Mouse (Mus musculus) neural tube, embryonic 12.5 days (tissue): Measurements from ENCODE around the gene Mtfr1l. TPM values are rescaled to one million over a fixed set of nuclear protein-coding genes. Genes with fewer than 3 reads are reported as not detected.

Experiments used
- ATAC-seq: fragments of 200-750 bp; cut with Nextera tagmentation; 2 replicates; pipeline ENCODE4 v1.8.0; 2017; ENCODE audit warnings: low read depth, mild to moderate bottlenecking, moderate TSS enrichment, moderate library complexity; ENCODE audit not compliant: low FRiP score
- H3K27ac ChIP-seq: fragments of 300-500 bp; sonication (generic); 2 replicates; pipeline ENCODE4 v1.5.1; 2016
- H3K27me3 ChIP-seq: fragments of 300-500 bp; sonication (generic); replicated peaks from 2 replicates; pipeline ENCODE4 v1.6.1; 2016; ENCODE audit warnings: mild to moderate bottlenecking
- H3K36me3 ChIP-seq: fragments of 300-500 bp; sonication (generic); 2 replicates; pipeline ENCODE4 v1.6.1; 2016; ENCODE audit warnings: mild to moderate bottlenecking
- H3K4me1 ChIP-seq: fragments of 300-500 bp; sonication (generic); 2 replicates; pipeline ENCODE4 v1.6.1; 2016
- H3K4me2 ChIP-seq: fragments of 300-500 bp; sonication (generic); replicated peaks from 2 replicates; pipeline ENCODE4 v1.6.1; 2016; ENCODE audit warnings: mild to moderate bottlenecking
- H3K4me3 ChIP-seq: fragments of 300-500 bp; sonication (generic); 2 replicates; pipeline ENCODE4 v1.5.1; 2016
- H3K9ac ChIP-seq: fragments of 300-500 bp; sonication (generic); 2 replicates; pipeline ENCODE4 v1.6.1; 2016; ENCODE audit warnings: mild to moderate bottlenecking
- H3K9me3 ChIP-seq: fragments of 300-500 bp; sonication (generic); 2 replicates; pipeline ENCODE4 v1.6.1; 2016; ENCODE audit warnings: mild to moderate bottlenecking
- WGBS: fragments of 180-500 bp; shearing (Covaris S2); methylation state at CpG from one replicate; pipeline ENCODE4 v1.1.7; 2016; 5-methylcytosine and 5-hydroxymethylcytosine counted together
- polyA plus RNA-seq: library from polyadenylated mRNA; unstranded; fragments of >200 nt; fragmentation: Nextera tagmentation; extraction: Ambion mirVana; gene quantifications from 2 replicates; pipeline ENCODE4 v1.2.1, GENCODE M21; 2016

Gene Mtfr1l
- polyA plus RNA-seq = 135 and 138 TPM in 2 replicates

DNA sequence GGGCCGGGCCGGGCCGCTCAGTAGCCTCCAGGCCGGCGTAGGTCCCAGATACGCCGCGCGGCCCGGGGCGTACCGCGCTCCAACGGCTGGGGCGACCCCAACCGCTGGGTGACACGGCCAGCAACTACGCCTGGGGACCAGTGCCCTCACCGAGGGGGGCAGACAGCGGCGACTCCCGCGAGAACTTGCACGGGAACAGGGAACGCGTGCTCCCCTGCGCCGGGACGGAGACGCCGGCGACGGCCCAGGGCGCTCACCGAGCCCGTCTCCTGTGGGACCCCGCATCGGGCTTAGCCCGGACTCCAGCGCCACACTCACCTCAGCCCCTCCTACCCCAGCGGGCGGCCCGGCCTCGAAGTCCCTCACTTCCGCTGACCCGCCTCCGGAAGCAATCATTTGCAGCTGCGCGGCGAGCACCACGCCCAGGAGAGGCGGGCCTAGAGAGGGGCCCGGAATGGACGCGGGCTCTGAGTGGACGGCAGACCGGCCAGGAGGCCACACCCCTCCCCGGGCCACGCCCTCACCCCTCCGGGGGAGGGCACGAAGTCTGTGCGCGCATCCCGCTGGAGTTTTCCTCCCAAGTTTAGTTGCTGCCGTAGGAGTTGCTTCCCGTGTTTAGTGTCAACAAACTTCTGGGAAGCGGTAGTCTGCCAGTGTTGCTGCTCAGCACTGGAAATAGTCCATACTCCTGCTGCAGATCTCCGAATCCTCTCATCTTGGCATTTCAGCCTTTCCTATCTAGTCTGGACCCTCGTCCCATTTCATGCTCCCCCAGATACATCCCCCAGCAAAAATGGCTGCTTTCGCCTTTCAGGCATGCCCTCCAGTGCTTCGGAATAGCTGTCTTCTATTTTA is at the start of gene Mtfr1l:
Mtfr1l (minus strand) TSS at position 456 of the 855 bp plus-strand sequence.
- Histone ChIP-seq H3K9me3 (no peaks in the 10 kb centered on the region), H3K36me3 (peaks cover 31% of the 10 kb centered on the region), H3K27me3 (no peaks in the 10 kb centered on the region), H3K4me2 (peak within 1 kb of the TSS; percentile 94), H3K9ac (peak within 1 kb of the TSS; percentile 84), H3K4me3 (peak within 1 kb of the TSS; percentile 90), H3K27ac (peak within 1 kb of the TSS; percentile 65), H3K4me1 (peaks cover 20% of the 10 kb centered on the region)
- ATAC-seq = peak; percentile 97
- WGBS = under 1% methylated on average over 71 of the region's 71 CpGs

DNA sequence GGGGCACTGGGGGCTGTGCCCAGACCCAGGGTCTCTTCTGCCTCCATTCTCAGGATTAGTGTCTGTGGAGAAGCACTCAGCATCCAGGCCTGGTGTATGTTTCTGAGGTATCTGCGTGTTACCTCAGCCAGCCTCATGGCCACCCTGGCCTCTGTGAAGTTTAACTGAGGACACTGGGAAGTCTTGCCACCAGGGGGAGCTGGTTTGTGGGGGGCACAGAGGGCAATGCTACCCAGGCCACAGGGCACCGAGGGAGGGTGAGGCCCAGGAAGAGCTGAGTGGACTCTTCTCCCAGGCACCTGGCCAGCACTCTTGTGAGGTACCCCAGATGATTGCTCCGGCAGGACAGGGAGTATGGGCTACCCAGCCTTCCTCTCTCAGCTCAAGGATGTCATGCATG is 48.3 kb upstream of the Mtfr1l start:
- no peaks in the 10 kb centered on the region for H3K9me3 ChIP-seq
- ATAC-seq = no peak
- WGBS = 85% methylated on average over 3 of the region's 3 CpGs

DNA sequence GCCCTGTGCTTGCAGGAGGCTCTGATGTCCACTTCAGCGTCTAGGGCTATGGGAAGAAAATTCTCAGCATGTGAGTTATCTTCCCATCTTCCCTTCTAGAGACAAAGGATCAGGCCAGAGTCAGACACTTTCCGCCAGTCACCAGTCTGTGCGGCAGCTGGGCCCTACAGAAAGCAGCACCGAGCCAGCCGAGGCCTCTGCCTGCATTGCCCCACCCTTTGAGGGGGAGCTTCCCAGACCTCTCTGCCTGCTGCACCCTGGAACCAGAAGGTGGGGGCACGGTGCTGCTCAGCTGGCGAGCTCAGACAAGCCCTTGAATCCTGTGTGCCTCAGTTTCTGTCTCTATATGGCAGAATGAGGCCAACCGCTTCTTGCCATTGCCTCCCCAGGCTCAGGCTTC is 46.2 kb upstream of the Mtfr1l start:
- 62% methylated on average over 8 of the region's 8 CpGs for WGBS
- H3K9me3 ChIP-seq = no peaks in the 10 kb centered on the region
- H3K27me3 ChIP-seq = 0 out of 2 replicates have a peak, but pooled peaks cover 2% of the 10 kb centered on the region
- no peak overlapping the region for H3K4me3 ChIP-seq
- 0 out of 2 replicates have a peak overlapping the region, but pooled peaks have one; percentile 21 for H3K9ac ChIP-seq
- no peak overlapping the region for H3K4me2 ChIP-seq
- peak; percentile 59; the same call in 1 of the 2 replicates for ATAC-seq
- H3K27ac ChIP-seq = no peak overlapping the region
- peaks cover 33% of the 10 kb centered on the region for H3K4me1 ChIP-seq
- no peaks in the 10 kb centered on the region for H3K36me3 ChIP-seq

More for the DNA sequence above, 48.3 kb upstream of the Mtfr1l start:
- no peaks in the 10 kb centered on the region for H3K36me3 ChIP-seq
- no peaks in the 10 kb centered on the region for H3K27me3 ChIP-seq
- no peak overlapping the region for H3K9ac ChIP-seq
- no peak overlapping the region for H3K27ac ChIP-seq
- H3K4me2 ChIP-seq = no peak overlapping the region
- H3K4me3 ChIP-seq = no peak overlapping the region
- peaks cover 35% of the 10 kb centered on the region for H3K4me1 ChIP-seq

DNA sequence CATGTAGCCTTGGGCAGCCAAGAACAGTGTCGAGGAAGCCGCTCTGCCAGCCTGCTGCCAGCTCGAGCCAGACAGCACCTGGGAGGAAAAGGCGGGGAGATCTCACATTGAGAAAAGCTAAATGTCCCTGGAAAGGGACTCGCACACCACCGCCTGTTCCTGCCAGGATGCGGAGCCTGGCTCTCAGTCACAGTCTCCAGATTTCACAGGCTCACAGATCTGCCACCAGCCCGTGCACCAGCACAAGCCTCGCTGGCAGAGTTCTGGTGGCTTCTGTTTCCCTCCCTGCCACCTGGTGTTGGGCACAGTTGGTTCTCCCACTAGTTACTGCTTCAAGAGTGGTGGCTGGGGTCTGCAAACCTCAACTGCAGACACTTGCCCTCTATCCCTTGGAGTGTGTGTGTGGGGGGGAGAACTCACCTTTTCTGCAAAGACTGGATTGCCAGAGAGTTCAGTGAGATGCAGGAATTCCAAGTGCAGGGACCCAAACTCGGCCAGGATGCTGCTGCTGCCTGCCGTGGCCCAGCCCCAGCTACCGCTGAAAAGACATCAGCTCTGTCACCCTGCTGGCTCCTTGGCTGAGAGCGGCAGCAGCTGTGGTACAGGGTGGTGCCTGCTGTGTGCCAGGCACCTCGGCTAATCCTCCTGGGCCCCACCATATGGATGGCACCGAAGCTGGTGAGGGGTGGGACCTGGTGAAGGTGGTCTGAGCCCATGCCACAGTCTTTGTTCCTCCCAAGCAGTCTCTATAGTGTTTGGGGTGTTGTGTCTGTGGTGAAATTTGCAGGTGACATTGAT is 45.4 kb upstream of the Mtfr1l start:
- ATAC-seq = 0 out of 2 replicates have a peak, but pooled peaks have one; percentile 54
- H3K27ac ChIP-seq = no peak overlapping the region

DNA sequence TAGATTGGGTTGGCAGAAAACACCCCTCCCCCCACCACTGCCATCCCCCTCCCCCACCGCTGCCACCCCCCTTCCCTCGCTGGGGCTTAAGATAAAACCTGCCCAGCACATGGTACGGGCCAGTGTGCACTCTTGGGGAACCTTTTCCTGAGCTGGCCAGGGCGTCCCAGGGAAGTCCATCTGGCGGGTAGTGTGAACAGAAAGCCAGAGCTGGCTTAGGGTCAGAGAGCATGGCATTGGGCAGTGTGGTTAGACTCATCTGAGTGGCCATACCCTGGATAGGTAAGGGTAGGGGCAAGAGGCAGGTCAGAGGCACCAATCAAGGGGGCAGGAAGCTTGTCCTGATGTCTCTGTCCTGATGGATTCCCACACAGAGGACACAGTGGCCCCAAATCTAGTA is 44.4 kb upstream of the Mtfr1l start:
- WGBS = 29% methylated on average over 5 of the region's 5 CpGs
- no peak overlapping the region for H3K4me3 ChIP-seq
- no peaks in the 10 kb centered on the region for H3K9me3 ChIP-seq
- 0 out of 2 replicates have a peak, but pooled peaks cover 2% of the 10 kb centered on the region for H3K27me3 ChIP-seq
- H3K36me3 ChIP-seq = no peaks in the 10 kb centered on the region
- ATAC-seq = no peak
- no peak overlapping the region for H3K9ac ChIP-seq
- no peak overlapping the region for H3K27ac ChIP-seq
- H3K4me1 ChIP-seq = peaks cover 43% of the 10 kb centered on the region
- H3K4me2 ChIP-seq = peak overlapping the region; percentile 38

More for the DNA sequence above, 45.4 kb upstream of the Mtfr1l start:
- WGBS = 75% methylated on average over 15 of the region's 15 CpGs
- Histone ChIP-seq H3K9ac (0 out of 2 replicates have a peak overlapping the region, but pooled peaks have one; percentile 21), H3K4me2 (no peak overlapping the region), H3K36me3 (no peaks in the 10 kb centered on the region), H3K9me3 (no peaks in the 10 kb centered on the region), H3K4me3 (no peak overlapping the region), H3K4me1 (peaks cover 38% of the 10 kb centered on the region), H3K27me3 (0 out of 2 replicates have a peak, but pooled peaks cover 2% of the 10 kb centered on the region)

DNA sequence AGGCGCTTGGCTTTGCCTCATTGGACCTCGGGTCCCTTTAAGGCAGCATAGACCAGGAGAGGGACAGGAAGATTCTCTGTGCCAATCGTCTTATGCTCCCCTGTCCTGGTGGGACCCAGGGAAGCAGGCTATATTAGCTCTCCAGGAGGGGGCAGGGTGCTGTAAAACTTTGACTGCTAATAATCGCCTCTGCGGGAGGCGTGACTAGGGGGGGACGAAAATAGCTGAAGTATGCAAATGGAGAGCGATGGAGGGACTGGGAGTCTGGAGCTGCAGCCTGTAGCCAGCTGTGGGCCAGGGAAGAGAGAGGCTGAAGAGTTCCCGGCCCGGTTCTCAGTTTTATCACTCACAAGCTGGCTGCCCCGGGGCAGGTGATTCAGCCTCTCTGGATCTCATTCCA is 44.0 kb upstream of the Mtfr1l start:
- ATAC-seq = no peak
- Histone ChIP-seq H3K4me1 (peaks cover 43% of the 10 kb centered on the region), H3K9me3 (no peaks in the 10 kb centered on the region), H3K4me3 (no peak overlapping the region), H3K9ac (no peak overlapping the region), H3K4me2 (peak overlapping the region; percentile 38), H3K27me3 (0 out of 2 replicates have a peak, but pooled peaks cover 2% of the 10 kb centered on the region), H3K36me3 (no peaks in the 10 kb centered on the region), H3K27ac (no peak overlapping the region)
- WGBS = 6% methylated on average over 11 of the region's 11 CpGs

DNA sequence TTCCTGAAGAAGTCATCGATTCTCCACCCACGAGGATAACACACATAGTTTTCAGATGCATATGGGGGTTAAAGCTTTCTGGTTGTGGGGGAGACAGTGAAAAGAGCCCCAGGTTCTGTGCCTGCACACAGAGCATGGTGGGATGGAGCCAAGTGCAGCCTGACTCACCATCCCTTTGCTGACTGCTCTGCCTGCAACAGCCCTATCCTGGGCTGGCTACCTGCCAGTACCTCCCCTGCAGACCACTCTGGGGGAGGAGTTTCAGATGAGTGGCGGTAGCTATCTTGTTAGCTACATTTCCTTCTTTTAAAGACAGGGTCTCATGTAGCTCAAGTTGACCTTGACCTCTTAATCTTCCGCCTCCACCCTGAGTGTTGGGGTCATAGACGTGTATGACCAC is 43.2 kb upstream of the Mtfr1l start:
- no peak for ATAC-seq
- Histone ChIP-seq H3K36me3 (no peaks in the 10 kb centered on the region), H3K4me2 (no peak overlapping the region), H3K27ac (no peak overlapping the region), H3K4me3 (no peak overlapping the region), H3K9me3 (no peaks in the 10 kb centered on the region), H3K9ac (no peak overlapping the region), H3K27me3 (0 out of 2 replicates have a peak, but pooled peaks cover 2% of the 10 kb centered on the region), H3K4me1 (peaks cover 43% of the 10 kb centered on the region)
- WGBS = 75% methylated on average over 5 of the region's 5 CpGs

DNA sequence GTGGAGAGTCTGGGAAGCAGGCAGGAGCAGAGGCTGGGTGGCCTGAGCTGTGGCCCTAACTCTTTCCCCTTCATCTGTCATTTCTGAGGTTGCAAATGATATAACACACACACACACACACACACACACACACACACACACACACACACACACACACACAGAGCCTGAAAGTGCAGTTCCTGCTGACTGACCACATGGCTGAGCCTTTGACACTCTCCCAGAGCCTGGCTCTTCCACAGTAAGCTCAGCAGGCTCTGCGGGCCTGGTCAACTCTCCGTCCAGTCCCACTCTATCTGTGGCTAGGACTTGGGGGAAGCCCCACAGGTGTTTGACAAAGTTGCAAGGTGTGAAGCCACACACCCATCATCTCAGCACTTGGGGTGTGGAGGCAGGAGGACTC is 42.1 kb upstream of the Mtfr1l start:
- H3K4me1 ChIP-seq = peaks cover 47% of the 10 kb centered on the region
- H3K4me3 ChIP-seq = no peak overlapping the region
- H3K27ac ChIP-seq = no peak overlapping the region
- H3K4me2 ChIP-seq = no peak overlapping the region
- 88% methylated on average over 2 of the region's 2 CpGs for WGBS
- no peak for ATAC-seq
- H3K9me3 ChIP-seq = no peaks in the 10 kb centered on the region
- no peaks in the 10 kb centered on the region for H3K36me3 ChIP-seq
- H3K9ac ChIP-seq = no peak overlapping the region
- 0 out of 2 replicates have a peak, but pooled peaks cover 2% of the 10 kb centered on the region for H3K27me3 ChIP-seq

DNA sequence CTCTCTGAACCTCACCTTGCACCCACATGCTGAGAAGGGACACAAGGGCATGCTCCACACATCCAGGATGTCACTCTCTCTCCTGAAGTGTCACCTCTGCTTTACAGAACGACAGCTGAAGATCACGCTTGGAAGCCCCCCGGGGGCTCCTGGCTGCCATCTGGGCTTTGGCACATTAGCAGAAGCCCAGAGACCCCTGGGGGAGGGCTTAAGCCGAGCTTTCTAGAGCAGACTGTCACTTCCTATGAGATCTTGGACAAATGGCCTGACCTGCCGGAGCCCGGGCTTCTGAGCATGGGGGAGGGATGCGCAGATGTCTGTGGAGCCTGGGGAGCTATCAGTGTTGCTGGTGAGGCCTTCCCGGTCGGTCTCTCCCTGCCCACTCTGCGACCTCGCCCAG is 40.3 kb upstream of the Mtfr1l start:
- H3K9me3 ChIP-seq = no peaks in the 10 kb centered on the region
- ATAC-seq = no peak
- no peak overlapping the region for H3K9ac ChIP-seq
- no peak overlapping the region for H3K4me3 ChIP-seq
- H3K4me1 ChIP-seq = peaks cover 39% of the 10 kb centered on the region
- no peak overlapping the region for H3K4me2 ChIP-seq
- H3K27ac ChIP-seq = no peak overlapping the region
- H3K36me3 ChIP-seq = no peaks in the 10 kb centered on the region
- WGBS = 51% methylated on average over 11 of the region's 11 CpGs
- H3K27me3 ChIP-seq = 0 out of 2 replicates have a peak, but pooled peaks cover 2% of the 10 kb centered on the region

DNA sequence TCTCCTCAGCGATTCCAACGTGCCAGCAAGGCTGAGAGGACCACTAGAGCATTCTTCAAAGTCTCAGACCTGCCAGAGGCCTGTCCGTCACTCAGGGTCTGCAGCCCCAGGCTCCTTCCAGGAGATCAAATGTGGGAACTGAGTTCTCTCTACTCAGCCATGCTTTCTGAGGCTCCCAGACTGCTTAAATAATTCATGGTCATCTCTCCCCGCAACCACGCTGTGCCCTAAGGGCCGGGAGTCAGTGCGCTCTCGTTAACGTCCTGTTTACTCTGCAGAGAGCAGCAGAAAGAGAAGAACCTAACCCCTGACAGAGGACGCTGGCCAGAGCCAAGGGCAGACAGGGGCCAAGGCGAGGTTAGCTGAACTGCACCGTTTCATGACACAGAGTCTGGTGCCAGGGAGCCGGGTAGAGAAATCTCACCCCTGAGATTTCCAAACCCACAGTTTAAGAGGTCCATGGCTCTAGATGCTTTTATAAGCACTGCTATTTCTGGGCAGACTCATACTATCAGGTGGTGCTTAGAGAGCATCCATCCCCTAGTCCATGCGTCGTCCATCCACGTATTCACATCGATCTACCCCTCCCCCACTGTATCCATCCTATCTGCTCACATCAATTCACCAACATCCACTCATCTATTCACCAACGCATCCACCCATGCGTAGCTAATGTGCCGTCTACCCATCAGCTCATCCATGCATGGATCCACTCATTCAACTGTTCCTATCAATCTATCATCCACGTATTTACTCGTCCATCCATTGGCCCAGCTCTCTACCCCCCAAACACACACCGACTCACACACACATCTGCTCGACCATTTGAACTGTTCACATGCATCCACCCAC is 37.5 kb upstream of the Mtfr1l start:
- no peak overlapping the region for H3K4me3 ChIP-seq
- H3K36me3 ChIP-seq = no peaks in the 10 kb centered on the region
- no peak overlapping the region for H3K27ac ChIP-seq
- H3K4me1 ChIP-seq = peaks cover 21% of the 10 kb centered on the region
- no peak for ATAC-seq
- no peak overlapping the region for H3K4me2 ChIP-seq
- 77% methylated on average over 24 of the region's 24 CpGs for WGBS
- no peak overlapping the region for H3K9ac ChIP-seq
- H3K9me3 ChIP-seq = no peaks in the 10 kb centered on the region
- 0 out of 2 replicates have a peak, but pooled peaks cover 5% of the 10 kb centered on the region for H3K27me3 ChIP-seq

DNA sequence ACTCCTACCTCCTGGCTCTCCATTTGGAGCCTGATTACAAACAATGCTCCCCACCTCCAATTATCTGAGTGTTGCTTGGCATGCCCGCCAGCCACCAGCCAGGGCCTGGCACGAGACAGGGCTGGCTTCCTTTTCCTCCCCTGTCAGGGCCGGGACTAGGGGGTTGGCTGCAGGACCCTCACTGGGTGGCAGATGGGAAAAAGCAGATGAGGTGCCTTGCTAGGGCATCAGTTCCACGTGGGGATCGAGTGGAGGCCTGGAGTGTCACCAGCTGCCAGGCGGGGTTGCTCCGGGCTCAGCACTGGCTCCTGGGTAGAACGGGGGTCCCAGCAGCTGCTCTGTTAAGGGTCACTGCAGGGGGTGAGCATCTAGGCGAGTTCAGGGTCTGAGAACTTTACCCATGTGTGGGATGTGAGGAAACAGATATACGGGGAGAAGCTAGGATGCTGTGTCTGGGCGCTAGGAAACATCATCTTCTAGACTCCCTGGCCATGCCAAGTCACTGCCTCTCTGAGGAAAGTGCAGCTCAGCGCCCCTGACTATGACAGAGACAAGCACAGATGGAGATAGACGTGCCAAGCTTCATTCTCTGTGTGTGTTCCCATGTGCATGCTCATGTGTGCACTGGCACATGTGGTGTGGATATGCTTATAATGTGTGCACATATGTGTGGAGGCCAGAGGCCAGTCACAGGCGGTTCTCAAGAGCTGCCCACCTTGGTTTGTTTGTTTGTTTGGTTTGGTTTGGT is 35.7 kb upstream of the Mtfr1l start:
- Histone ChIP-seq H3K27me3 (0 out of 2 replicates have a peak, but pooled peaks cover 5% of the 10 kb centered on the region), H3K9me3 (no peaks in the 10 kb centered on the region), H3K36me3 (no peaks in the 10 kb centered on the region), H3K9ac (no peak overlapping the region), H3K27ac (no peak overlapping the region), H3K4me3 (no peak overlapping the region), H3K4me2 (no peak overlapping the region), H3K4me1 (peaks cover 25% of the 10 kb centered on the region)
- WGBS = 69% methylated on average over 14 of the region's 14 CpGs
- no peak for ATAC-seq
